Mouse (Mus musculus): ENCODE data around the gene Stat3. TPM values are rescaled to one million over a fixed set of nuclear protein-coding genes. Genes with fewer than 3 reads are reported as not detected.

Gene Stat3
- total and polyA plus RNA-seq, 3 experiments, result 25.7 to 249 (median 64.7) TPM

GRCm38 (mm10) chr11:100836923-100837702 lies 102.2 kb downstream of the Stat3 start:
- H3K4me1 ChIP-seq (ENCODE audit: control insufficient read depth in 1 of 2, insufficient read depth in 2 of 2, low read length in 2 of 2), result peaks cover 0 to 4% of the 10 kb centered on the region in 2 experiments; a peak in 1 of 4 replicates
- DNase-seq (ENCODE audit: low read depth, low spot score), result peak; percentile 52
- peaks cover 2 to 4% of the 10 kb centered on the region in 2 experiments; a peak in 1 of 4 replicates for H3K36me3 ChIP-seq (ENCODE audit: control insufficient read depth in 1 of 2, insufficient read depth in 2 of 2, low read length in 2 of 2)
- H3K4me3 ChIP-seq (ENCODE audit: control insufficient read depth in 1 of 2, insufficient read depth in 1 of 2, low read depth in 2 of 2, low read length in 2 of 2), result no peak overlapping the region
- H3K27ac ChIP-seq (ENCODE audit: control insufficient read depth, low read depth, low read length), result no peak overlapping the region
- TF ChIP-seq GATA1 (IDR thresholded peaks at IDR 0.05; ENCODE audit: low read depth, low read length), result no peak
- peak; percentile 40 for TF ChIP-seq ZC3H11A (IDR thresholded peaks at IDR 0.05; ENCODE audit: low read depth, low read length)
- peak; percentile 66 for TF ChIP-seq SMC3 (IDR thresholded peaks at IDR 0.05; ENCODE audit: low read depth, low read length)
- no peak for TF ChIP-seq TCF12 (IDR thresholded peaks at IDR 0.05; ENCODE audit: low read depth, low read length)
- peak; percentile 64 to 67 (median 66) for TF ChIP-seq CTCF (IDR thresholded peaks at IDR 0.05 in 2 of 3, conservative IDR thresholded peaks at IDR 0.05 in 1 of 3; ENCODE audit: control insufficient read depth in 1 of 3, insufficient read depth in 1 of 3, low read depth in 2 of 3, low read length in 3 of 3, poor library complexity in 1 of 3, severe bottlenecking in 1 of 3)
- TF ChIP-seq CHD1 (IDR thresholded peaks at IDR 0.05; ENCODE audit: low read depth, low read length), result no peak
- peak; percentile 67 for TF ChIP-seq RAD21 (IDR thresholded peaks at IDR 0.05; ENCODE audit: low read depth, low read length)
- peaks cover 16% of the 10 kb centered on the region for H3K79me2 ChIP-seq (ENCODE audit: control insufficient read depth, insufficient read depth, low read length, poor library complexity)
- H3K27me3 ChIP-seq (ENCODE audit: control insufficient read depth in 1 of 2, insufficient read depth in 2 of 2, low read length in 2 of 2), result no peaks in the 10 kb centered on the region
- no peaks in the 10 kb centered on the region for H3K9me3 ChIP-seq (replicated peaks; ENCODE audit: insufficient read depth, low read length)
- no peak overlapping the region for H3K9ac ChIP-seq (ENCODE audit: control insufficient read depth, low read depth, low read length, poor library complexity, severe bottlenecking)

Other genes with a start within 250 kb of the Stat3 start
- gene Zfp385c, start 247.1 kb downstream of the Stat3 start, total RNA-seq (2012; rRNA removed), result 0.12 TPM in 1 of 2 replicates, not detected in the other
- gene Zfp385c, start 247.1 kb downstream of the Stat3 start, polyA plus RNA-seq (2012; ENCODE audit: insufficient read depth in 1 of 2, insufficient read length in 2 of 2, low read depth in 1 of 2, low replicate concordance in 2 of 2, missing spikeins in 1 of 2), result under 1 TPM in 1 of 2 experiments, not detected in 1; 0.15 TPM
- gene Dhx58, start 235.3 kb downstream of the Stat3 start, total RNA-seq (2012; rRNA removed), result 2.9 and 3.6 TPM in 2 replicates
- 1 to 10 TPM in 1 of 2 experiments, not detected in 1; 3.9 TPM for gene Dhx58, start 235.3 kb downstream of the Stat3 start, polyA plus RNA-seq (2012; ENCODE audit: insufficient read depth in 1 of 2, insufficient read length in 2 of 2, low read depth in 1 of 2, low replicate concordance in 2 of 2, missing spikeins in 1 of 2)
- gene Kat2a, start 227.1 kb downstream of the Stat3 start, total RNA-seq (2012; rRNA removed), result 57.9 and 59.6 TPM in 2 replicates
- gene Kat2a, start 227.1 kb downstream of the Stat3 start, polyA plus RNA-seq (2012; ENCODE audit: insufficient read depth in 1 of 2, insufficient read length in 2 of 2, low read depth in 1 of 2, low replicate concordance in 2 of 2, missing spikeins in 1 of 2), result 100 to 1,000 TPM in 1 of 2 experiments, 10 to 100 TPM in 1; 63.7 to 143 TPM
- gene Hspb9, start 225.7 kb downstream of the Stat3 start, total RNA-seq (2012; rRNA removed), result 0.49 and 0.73 TPM in 2 replicates
- 1 to 10 TPM in 1 of 2 experiments, not detected in 1; 2.1 TPM for gene Hspb9, start 225.7 kb downstream of the Stat3 start, polyA plus RNA-seq (2012; ENCODE audit: insufficient read depth in 1 of 2, insufficient read length in 2 of 2, low read depth in 1 of 2, low replicate concordance in 2 of 2, missing spikeins in 1 of 2)
- gene Rab5c, start 201.3 kb downstream of the Stat3 start, total RNA-seq (2012; rRNA removed), result 233 and 263 TPM in 2 replicates
- gene Rab5c, start 201.3 kb downstream of the Stat3 start, polyA plus RNA-seq (2012; ENCODE audit: insufficient read depth in 1 of 2, insufficient read length in 2 of 2, low read depth in 1 of 2, low replicate concordance in 2 of 2, missing spikeins in 1 of 2), result 100 to 1,000 TPM in 1 of 2 experiments, not detected in 1; 249 TPM
- gene Kcnh4, start 179.6 kb downstream of the Stat3 start, total RNA-seq (2012; rRNA removed), result 0.07 and 0.08 TPM in 2 replicates
- under 1 TPM in 1 of 2 experiments, not detected in 1; 0.04 TPM for gene Kcnh4, start 179.6 kb downstream of the Stat3 start, polyA plus RNA-seq (2012; ENCODE audit: insufficient read depth in 1 of 2, insufficient read length in 2 of 2, low read depth in 1 of 2, low replicate concordance in 2 of 2, missing spikeins in 1 of 2)
- not detected in 2 replicates for gene Hcrt, start 176.6 kb downstream of the Stat3 start, total RNA-seq (2012; rRNA removed)
- not detected for gene Hcrt, start 176.6 kb downstream of the Stat3 start, polyA plus RNA-seq (2012; ENCODE audit: insufficient read depth in 1 of 2, insufficient read length in 2 of 2, low read depth in 1 of 2, low replicate concordance in 2 of 2, missing spikeins in 1 of 2)
- 5.7 and 7.1 TPM in 2 replicates for gene Ghdc, start 168.6 kb downstream of the Stat3 start, total RNA-seq (2012; rRNA removed)
- gene Ghdc, start 168.6 kb downstream of the Stat3 start, polyA plus RNA-seq (2012; ENCODE audit: insufficient read depth in 1 of 2, insufficient read length in 2 of 2, low read depth in 1 of 2, low replicate concordance in 2 of 2, missing spikeins in 1 of 2), result 1 to 10 TPM in 1 of 2 experiments, not detected in 1; 9.2 TPM
- 28.7 and 29.3 TPM in 2 replicates for gene Stat5b, start 88.8 kb downstream of the Stat3 start, total RNA-seq (2012; rRNA removed)
- 10 to 100 TPM; 32.3 to 37.0 TPM for gene Stat5b, start 88.8 kb downstream of the Stat3 start, polyA plus RNA-seq (2012; ENCODE audit: insufficient read depth in 1 of 2, insufficient read length in 2 of 2, low read depth in 1 of 2, low replicate concordance in 2 of 2, missing spikeins in 1 of 2)
- 54.2 and 59.0 TPM in 2 replicates for gene Stat5a, start 80.2 kb downstream of the Stat3 start, total RNA-seq (2012; rRNA removed)
- 10 to 100 TPM in 1 of 2 experiments, not detected in 1; 86.8 TPM for gene Stat5a, start 80.2 kb downstream of the Stat3 start, polyA plus RNA-seq (2012; ENCODE audit: insufficient read depth in 1 of 2, insufficient read length in 2 of 2, low read depth in 1 of 2, low replicate concordance in 2 of 2, missing spikeins in 1 of 2)
- 2.9 and 3.4 TPM in 2 replicates for gene Cavin1, start 31.3 kb upstream of the Stat3 start, total RNA-seq (2012; rRNA removed)
- 1 to 10 TPM in 1 of 2 experiments, not detected in 1; 9.0 TPM for gene Cavin1, start 31.3 kb upstream of the Stat3 start, polyA plus RNA-seq (2012; ENCODE audit: insufficient read depth in 1 of 2, insufficient read length in 2 of 2, low read depth in 1 of 2, low replicate concordance in 2 of 2, missing spikeins in 1 of 2)
- gene Atp6v0a1, start 69.9 kb upstream of the Stat3 start, total RNA-seq (2012; rRNA removed), result 12.8 and 20.8 TPM in 2 replicates
- gene Atp6v0a1, start 69.9 kb upstream of the Stat3 start, polyA plus RNA-seq (2012; ENCODE audit: insufficient read depth in 1 of 2, insufficient read length in 2 of 2, low read depth in 1 of 2, low replicate concordance in 2 of 2, missing spikeins in 1 of 2), result 10 to 100 TPM in 1 of 2 experiments, not detected in 1; 23.2 TPM
- gene Naglu, start 130.5 kb upstream of the Stat3 start, total RNA-seq (2012; rRNA removed), result 1.1 and 1.5 TPM in 2 replicates
- gene Naglu, start 130.5 kb upstream of the Stat3 start, polyA plus RNA-seq (2012; ENCODE audit: insufficient read depth in 1 of 2, insufficient read length in 2 of 2, low read depth in 1 of 2, low replicate concordance in 2 of 2, missing spikeins in 1 of 2), result 1 to 10 TPM in 1 of 2 experiments, not detected in 1; 3.1 TPM
- gene Hsd17b1, start 138.9 kb upstream of the Stat3 start, total RNA-seq (2012; rRNA removed), result not detected in 2 replicates
- gene Hsd17b1, start 138.9 kb upstream of the Stat3 start, polyA plus RNA-seq (2012; ENCODE audit: insufficient read depth in 1 of 2, insufficient read length in 2 of 2, low read depth in 1 of 2, low replicate concordance in 2 of 2, missing spikeins in 1 of 2), result not detected
- 34.8 and 42.9 TPM in 2 replicates for gene Coasy, start 143.0 kb upstream of the Stat3 start, total RNA-seq (2012; rRNA removed)
- 10 to 100 TPM in 1 of 2 experiments, not detected in 1; 44.2 TPM for gene Coasy, start 143.0 kb upstream of the Stat3 start, polyA plus RNA-seq (2012; ENCODE audit: insufficient read depth in 1 of 2, insufficient read length in 2 of 2, low read depth in 1 of 2, low replicate concordance in 2 of 2, missing spikeins in 1 of 2)
- gene Mlx, start 147.7 kb upstream of the Stat3 start, total RNA-seq (2012; rRNA removed), result 70.8 and 75.9 TPM in 2 replicates
- 10 to 100 TPM in 1 of 2 experiments, not detected in 1; 57.5 TPM for gene Mlx, start 147.7 kb upstream of the Stat3 start, polyA plus RNA-seq (2012; ENCODE audit: insufficient read depth in 1 of 2, insufficient read length in 2 of 2, low read depth in 1 of 2, low replicate concordance in 2 of 2, missing spikeins in 1 of 2)
- gene Psmc3ip, start 155.9 kb upstream of the Stat3 start, total RNA-seq (2012; rRNA removed), result 9.1 and 14.5 TPM in 2 replicates
- 1 to 10 TPM in 1 of 2 experiments, not detected in 1; 8.2 TPM for gene Psmc3ip, start 155.9 kb upstream of the Stat3 start, polyA plus RNA-seq (2012; ENCODE audit: insufficient read depth in 1 of 2, insufficient read length in 2 of 2, low read depth in 1 of 2, low replicate concordance in 2 of 2, missing spikeins in 1 of 2)
- 17.0 and 24.6 TPM in 2 replicates for gene Retreg3, start 180.4 kb upstream of the Stat3 start, total RNA-seq (2012; rRNA removed)
- 10 to 100 TPM in 1 of 2 experiments, not detected in 1; 23.4 TPM for gene Retreg3, start 180.4 kb upstream of the Stat3 start, polyA plus RNA-seq (2012; ENCODE audit: insufficient read depth in 1 of 2, insufficient read length in 2 of 2, low read depth in 1 of 2, low replicate concordance in 2 of 2, missing spikeins in 1 of 2)
- 60.0 and 68.1 TPM in 2 replicates for gene Tubg1, start 180.4 kb upstream of the Stat3 start, total RNA-seq (2012; rRNA removed)
- gene Tubg1, start 180.4 kb upstream of the Stat3 start, polyA plus RNA-seq (2012; ENCODE audit: insufficient read depth in 1 of 2, insufficient read length in 2 of 2, low read depth in 1 of 2, low replicate concordance in 2 of 2, missing spikeins in 1 of 2), result 100 to 1,000 TPM; 125 to 183 TPM
- gene Tubg2, start 216.4 kb upstream of the Stat3 start, total RNA-seq (2012; rRNA removed), result not detected in 2 replicates
- gene Tubg2, start 216.4 kb upstream of the Stat3 start, polyA plus RNA-seq (2012; ENCODE audit: insufficient read depth in 1 of 2, insufficient read length in 2 of 2, low read depth in 1 of 2, low replicate concordance in 2 of 2, missing spikeins in 1 of 2), result not detected
- gene Cntnap1, start 231.0 kb upstream of the Stat3 start, total RNA-seq (2012; rRNA removed), result not detected in 2 replicates
- under 1 TPM in 1 of 2 experiments, not detected in 1; 0.01 TPM for gene Cntnap1, start 231.0 kb upstream of the Stat3 start, polyA plus RNA-seq (2012; ENCODE audit: insufficient read depth in 1 of 2, insufficient read length in 2 of 2, low read depth in 1 of 2, low replicate concordance in 2 of 2, missing spikeins in 1 of 2)
- gene Plekhh3, start 231.8 kb upstream of the Stat3 start, total RNA-seq (2012; rRNA removed), result 0.81 and 1.4 TPM in 2 replicates
- gene Plekhh3, start 231.8 kb upstream of the Stat3 start, polyA plus RNA-seq (2012; ENCODE audit: insufficient read depth in 1 of 2, insufficient read length in 2 of 2, low read depth in 1 of 2, low replicate concordance in 2 of 2, missing spikeins in 1 of 2), result 1 to 10 TPM in 1 of 2 experiments, not detected in 1; 1.5 TPM
- not detected in 2 replicates for gene Ccr10, start 235.9 kb upstream of the Stat3 start, total RNA-seq (2012; rRNA removed)
- gene Ccr10, start 235.9 kb upstream of the Stat3 start, polyA plus RNA-seq (2012; ENCODE audit: insufficient read depth in 1 of 2, insufficient read length in 2 of 2, low read depth in 1 of 2, low replicate concordance in 2 of 2, missing spikeins in 1 of 2), result not detected

Data from MEL (cell line).